Mouse (Mus musculus): Measurements from ENCODE around the gene Gpr157. TPM values are rescaled to one million over a fixed set of nuclear protein-coding genes. Genes with fewer than 3 reads are reported as not detected.

The Gpr157 gene
- polyA plus RNA-seq, 1 experiment from 2014 or later, result 1.5 TPM

DNA sequence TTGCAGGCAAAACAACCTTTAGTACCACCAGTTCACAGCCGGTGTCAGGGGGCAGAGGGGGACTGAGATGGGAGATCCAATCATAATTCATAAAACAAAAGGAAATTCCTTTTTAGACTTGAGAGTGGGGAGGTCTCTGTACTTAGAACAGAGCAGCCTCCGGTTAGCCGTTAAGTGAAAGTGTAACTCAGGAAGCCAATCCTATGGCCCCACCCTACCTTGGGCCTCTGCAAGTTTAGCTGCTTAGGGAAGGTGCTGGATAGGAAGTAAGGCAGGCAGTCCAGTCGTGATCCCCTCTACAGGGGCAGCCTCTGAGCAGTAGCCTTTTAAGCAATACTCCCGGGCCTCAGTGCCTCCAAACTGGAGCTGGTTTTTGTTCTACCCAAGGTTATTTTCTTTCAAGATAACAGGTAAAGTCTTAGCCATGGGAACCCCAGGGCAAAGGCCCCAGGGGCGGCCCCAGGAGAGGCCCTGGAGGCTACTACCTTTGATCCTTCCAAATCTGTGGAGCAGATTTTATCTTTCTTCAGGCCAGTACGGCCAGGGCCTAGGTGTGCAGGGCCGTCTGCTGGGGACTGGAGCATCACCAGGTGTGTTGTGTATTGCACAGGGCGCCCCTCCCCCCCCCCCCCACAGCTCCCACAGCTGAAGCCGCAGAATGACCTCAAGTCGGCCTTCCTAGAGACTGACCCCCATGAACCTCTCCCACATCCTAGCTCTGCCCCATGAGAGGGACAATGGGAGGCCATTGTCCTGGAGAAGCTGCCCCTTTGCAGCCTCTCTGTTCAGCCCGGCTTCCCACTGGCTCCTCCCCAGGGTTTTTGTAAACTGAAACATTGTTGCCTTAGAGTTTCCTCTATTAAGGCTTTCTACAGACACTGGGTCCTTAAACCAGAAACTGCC lies 6.6 kb downstream of the Gpr157 start:
- Histone ChIP-seq H3K4me1 (ENCODE audit: control insufficient read depth, insufficient read depth, low read length) (peaks cover 36% of the 10 kb centered on the region), H3K9ac (ENCODE audit: low read length) (peak overlapping the region; percentile 8; the same call in 1 of the 2 replicates), H3K27me3 (ENCODE audit: control insufficient read depth, insufficient read depth, low read length) (no peaks in the 10 kb centered on the region), H3K27ac (ENCODE audit: low read length) (peak overlapping the region; percentile 10; the same call in 1 of the 2 replicates), H3K9me3 (replicated peaks; ENCODE audit: control insufficient read depth, low read length) (no peaks in the 10 kb centered on the region), H3K36me3 (ENCODE audit: control insufficient read depth, insufficient read depth, low read length) (no peaks in the 10 kb centered on the region), H3K4me3 (replicated peaks; ENCODE audit: low read length) (no peak overlapping the region), H3K4me2 (ENCODE audit: low read depth, low read length) (peak overlapping the region; percentile 5; the same call in 1 of the 2 replicates)
- ATAC-seq (ENCODE audit: insufficient read depth, low FRiP score), result no peak
- 36% methylated on average over 12 of the region's 12 CpGs for WGBS

DNA sequence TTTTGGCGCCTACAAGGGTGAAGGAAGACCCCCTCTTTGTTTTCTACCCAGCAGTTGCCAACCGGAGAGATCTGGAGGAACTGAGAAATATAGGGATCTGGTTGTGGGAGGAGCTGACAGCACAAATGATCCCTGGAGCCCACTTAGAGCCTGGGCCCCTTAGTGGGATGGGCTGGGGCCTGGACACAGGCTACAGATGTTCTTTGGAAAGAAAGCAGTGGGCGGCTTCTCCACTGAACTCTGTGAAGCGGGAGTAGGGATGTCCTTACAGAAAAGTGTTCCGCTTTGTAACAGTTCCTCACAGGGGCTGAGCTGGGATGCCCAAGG lies 7.3 kb downstream of the Gpr157 start:
- Histone ChIP-seq H3K9ac (ENCODE audit: low read length) (peak overlapping the region; percentile 8; the same call in 1 of the 2 replicates), H3K27me3 (ENCODE audit: control insufficient read depth, insufficient read depth, low read length) (no peaks in the 10 kb centered on the region), H3K4me3 (replicated peaks; ENCODE audit: low read length) (no peak overlapping the region), H3K4me1 (ENCODE audit: control insufficient read depth, insufficient read depth, low read length) (peaks cover 29% of the 10 kb centered on the region), H3K36me3 (ENCODE audit: control insufficient read depth, insufficient read depth, low read length) (no peaks in the 10 kb centered on the region), H3K27ac (ENCODE audit: low read length) (peak overlapping the region; percentile 10; the same call in 1 of the 2 replicates), H3K4me2 (ENCODE audit: low read depth, low read length) (peak overlapping the region; percentile 5; the same call in 1 of the 2 replicates), H3K9me3 (replicated peaks; ENCODE audit: control insufficient read depth, low read length) (no peaks in the 10 kb centered on the region)
- 47% methylated on average over 5 of the region's 5 CpGs for WGBS
- ATAC-seq (ENCODE audit: insufficient read depth, low FRiP score), result peak; percentile 27; the same call in 1 of the 2 replicates

DNA sequence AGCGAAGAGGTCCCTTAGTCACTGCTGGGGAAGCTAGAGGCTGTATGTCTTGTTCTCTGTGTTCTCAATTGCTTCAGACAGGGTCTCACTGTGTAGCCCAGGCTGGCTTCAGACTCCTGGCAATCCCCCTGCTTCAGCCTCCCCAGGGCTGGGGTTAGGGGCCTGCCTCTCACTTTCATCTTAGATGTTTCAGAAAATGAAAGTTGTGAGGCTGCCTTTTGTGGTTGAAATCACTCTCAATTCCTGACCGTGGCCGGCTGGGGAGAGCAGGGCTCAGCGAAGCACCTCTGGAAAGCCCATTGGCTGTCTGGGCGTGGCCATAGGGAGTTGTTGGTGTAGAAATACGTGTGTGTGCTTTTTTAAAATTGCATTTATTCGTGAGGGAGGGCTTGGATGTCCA lies 9.1 kb downstream of the Gpr157 start:
- Histone ChIP-seq H3K27ac (ENCODE audit: low read length) (no peak overlapping the region), H3K4me1 (ENCODE audit: control insufficient read depth, insufficient read depth, low read length) (peaks cover 21% of the 10 kb centered on the region), H3K4me2 (ENCODE audit: low read depth, low read length) (no peak overlapping the region), H3K36me3 (ENCODE audit: control insufficient read depth, insufficient read depth, low read length) (no peaks in the 10 kb centered on the region), H3K27me3 (ENCODE audit: control insufficient read depth, insufficient read depth, low read length) (no peaks in the 10 kb centered on the region; the same call in 1 of the 2 replicates), H3K4me3 (replicated peaks; ENCODE audit: low read length) (no peak overlapping the region), H3K9me3 (replicated peaks; ENCODE audit: control insufficient read depth, low read length) (no peaks in the 10 kb centered on the region), H3K9ac (ENCODE audit: low read length) (no peak overlapping the region)
- 72% methylated on average over 7 of the region's 7 CpGs for WGBS
- ATAC-seq (ENCODE audit: insufficient read depth, low FRiP score), result no peak

DNA sequence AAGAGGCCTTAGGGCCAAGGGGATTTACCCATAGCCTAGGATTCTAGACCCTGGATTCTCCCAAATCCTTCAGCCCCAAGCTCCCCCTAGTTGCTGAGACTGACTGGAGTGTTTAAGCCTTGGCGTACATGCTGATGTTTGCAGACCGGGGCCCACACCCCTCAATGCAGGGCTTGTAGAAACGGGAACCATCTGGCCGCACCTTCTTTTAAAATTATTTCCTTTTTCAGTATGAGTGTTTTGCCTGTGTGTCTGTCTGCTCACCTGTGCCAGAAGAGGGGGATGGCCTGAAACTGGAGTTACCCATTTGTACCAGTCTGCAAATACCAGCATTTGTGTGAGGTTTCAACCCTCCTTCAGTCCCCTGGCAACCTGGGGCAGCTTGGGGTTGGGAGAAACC lies 10.7 kb downstream of the Gpr157 start:
- Histone ChIP-seq H3K4me1 (ENCODE audit: control insufficient read depth, insufficient read depth, low read length) (peaks cover 21% of the 10 kb centered on the region), H3K4me2 (ENCODE audit: low read depth, low read length) (no peak overlapping the region), H3K27ac (ENCODE audit: low read length) (peak overlapping the region; percentile 35; the same call in 1 of the 2 replicates), H3K36me3 (ENCODE audit: control insufficient read depth, insufficient read depth, low read length) (0 out of 2 replicates have a peak, but pooled peaks cover 10% of the 10 kb centered on the region), H3K4me3 (replicated peaks; ENCODE audit: low read length) (no peak overlapping the region), H3K27me3 (ENCODE audit: control insufficient read depth, insufficient read depth, low read length) (no peaks in the 10 kb centered on the region; the same call in 1 of the 2 replicates), H3K9ac (ENCODE audit: low read length) (no peak overlapping the region; the same call in 1 of the 2 replicates), H3K9me3 (replicated peaks; ENCODE audit: control insufficient read depth, low read length) (no peaks in the 10 kb centered on the region)
- no peak for ATAC-seq (ENCODE audit: insufficient read depth, low FRiP score)
- 59% methylated on average over 4 of the region's 4 CpGs for WGBS

DNA sequence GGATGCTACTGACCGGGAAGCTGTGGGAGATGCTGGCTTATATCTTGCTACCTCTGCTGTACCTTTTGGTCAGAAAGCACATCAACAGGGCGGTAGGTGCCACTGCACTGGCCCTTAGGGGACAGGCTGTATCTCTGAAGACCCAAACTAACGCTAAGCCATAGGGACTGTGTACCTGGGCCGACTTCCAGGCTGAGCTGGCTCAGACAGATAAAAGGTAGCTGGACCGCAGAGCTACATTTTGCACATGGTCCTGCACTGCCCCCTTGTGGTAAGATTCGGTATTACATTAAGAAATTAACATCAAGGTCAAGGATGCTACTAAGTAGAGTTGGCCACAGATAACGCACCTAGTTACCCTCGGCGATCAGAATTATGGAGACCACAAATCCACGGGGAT lies 11.7 kb downstream of the Gpr157 start:
- 0 out of 2 replicates have a peak, but pooled peaks cover 10% of the 10 kb centered on the region for H3K36me3 ChIP-seq (ENCODE audit: control insufficient read depth, insufficient read depth, low read length)
- no peak for ATAC-seq (ENCODE audit: insufficient read depth, low FRiP score)
- H3K9ac ChIP-seq (ENCODE audit: low read length), result no peak overlapping the region
- no peaks in the 10 kb centered on the region; the same call in 1 of the 2 replicates for H3K27me3 ChIP-seq (ENCODE audit: control insufficient read depth, insufficient read depth, low read length)
- H3K27ac ChIP-seq (ENCODE audit: low read length), result no peak overlapping the region
- 19% methylated on average over 10 of the region's 10 CpGs for WGBS
- no peak overlapping the region for H3K4me2 ChIP-seq (ENCODE audit: low read depth, low read length)
- no peaks in the 10 kb centered on the region for H3K9me3 ChIP-seq (replicated peaks; ENCODE audit: control insufficient read depth, low read length)
- H3K4me3 ChIP-seq (replicated peaks; ENCODE audit: low read length), result no peak overlapping the region
- H3K4me1 ChIP-seq (ENCODE audit: control insufficient read depth, insufficient read depth, low read length), result peaks cover 15% of the 10 kb centered on the region

DNA sequence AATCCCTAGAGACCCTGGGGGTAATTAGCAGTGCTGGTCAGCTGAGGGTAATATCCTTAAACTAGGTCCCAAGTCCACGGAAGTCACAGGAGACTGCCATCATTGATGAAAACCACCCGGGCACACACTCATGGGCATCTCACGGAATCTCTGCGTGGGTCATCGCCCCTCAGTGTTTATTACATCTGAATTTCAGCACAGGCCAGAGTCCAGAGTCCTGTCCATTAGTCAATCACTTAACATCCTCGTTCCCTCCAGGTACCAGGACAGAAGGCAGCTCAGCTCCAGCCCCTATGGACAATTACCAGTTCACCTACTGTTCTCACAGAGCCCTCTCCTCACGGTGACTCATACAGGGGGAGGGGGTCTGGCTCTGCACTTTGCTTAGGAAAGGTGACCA lies 15.7 kb downstream of the Gpr157 start:
- H3K27ac ChIP-seq (ENCODE audit: low read length), result no peak overlapping the region
- H3K4me2 ChIP-seq (ENCODE audit: low read depth, low read length), result no peak overlapping the region
- H3K9ac ChIP-seq (ENCODE audit: low read length), result no peak overlapping the region
- no peaks in the 10 kb centered on the region; the same call in 1 of the 2 replicates for H3K27me3 ChIP-seq (ENCODE audit: control insufficient read depth, insufficient read depth, low read length)
- 0 out of 2 replicates have a peak, but pooled peaks cover 3% of the 10 kb centered on the region for H3K4me1 ChIP-seq (ENCODE audit: control insufficient read depth, insufficient read depth, low read length)
- H3K9me3 ChIP-seq (replicated peaks; ENCODE audit: control insufficient read depth, low read length), result no peaks in the 10 kb centered on the region
- H3K4me3 ChIP-seq (replicated peaks; ENCODE audit: low read length), result no peak overlapping the region
- H3K36me3 ChIP-seq (ENCODE audit: control insufficient read depth, insufficient read depth, low read length), result 0 out of 2 replicates have a peak, but pooled peaks cover 10% of the 10 kb centered on the region
- ATAC-seq (ENCODE audit: insufficient read depth, low FRiP score), result no peak
- 86% methylated on average over 7 of the region's 7 CpGs for WGBS

DNA sequence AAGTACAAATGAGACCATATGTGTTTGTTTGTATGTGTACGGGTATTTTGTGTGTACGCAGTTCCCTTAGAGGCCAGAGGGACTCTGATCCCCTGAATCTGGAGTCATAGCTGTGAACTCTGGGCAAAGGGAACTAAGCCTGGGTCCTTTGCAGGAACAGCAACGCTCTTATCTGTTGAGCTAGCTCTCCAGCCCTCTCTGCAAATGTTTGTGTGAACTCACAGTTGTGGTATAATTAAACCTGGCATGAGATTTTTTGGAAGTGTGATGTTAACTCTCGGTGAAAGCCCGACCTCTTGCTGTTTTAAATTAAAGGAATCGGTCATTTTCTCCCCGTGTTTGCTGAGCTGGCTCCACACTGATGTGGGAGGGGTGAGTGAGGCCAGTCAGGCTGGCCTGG lies 18.5 kb downstream of the Gpr157 start:
- Histone ChIP-seq H3K36me3 (ENCODE audit: control insufficient read depth, insufficient read depth, low read length) (0 out of 2 replicates have a peak, but pooled peaks cover 10% of the 10 kb centered on the region), H3K27ac (ENCODE audit: low read length) (no peak overlapping the region), H3K4me3 (replicated peaks; ENCODE audit: low read length) (no peak overlapping the region), H3K9me3 (replicated peaks; ENCODE audit: control insufficient read depth, low read length) (no peaks in the 10 kb centered on the region), H3K4me2 (ENCODE audit: low read depth, low read length) (no peak overlapping the region), H3K4me1 (ENCODE audit: control insufficient read depth, insufficient read depth, low read length) (no peaks in the 10 kb centered on the region; the same call in 1 of the 2 replicates), H3K9ac (ENCODE audit: low read length) (peak overlapping the region; percentile 14; the same call in 1 of the 2 replicates), H3K27me3 (ENCODE audit: control insufficient read depth, insufficient read depth, low read length) (no peaks in the 10 kb centered on the region; the same call in 1 of the 2 replicates)
- WGBS, result 45% methylated on average over 7 of the region's 7 CpGs
- no peak for ATAC-seq (ENCODE audit: insufficient read depth, low FRiP score)

DNA sequence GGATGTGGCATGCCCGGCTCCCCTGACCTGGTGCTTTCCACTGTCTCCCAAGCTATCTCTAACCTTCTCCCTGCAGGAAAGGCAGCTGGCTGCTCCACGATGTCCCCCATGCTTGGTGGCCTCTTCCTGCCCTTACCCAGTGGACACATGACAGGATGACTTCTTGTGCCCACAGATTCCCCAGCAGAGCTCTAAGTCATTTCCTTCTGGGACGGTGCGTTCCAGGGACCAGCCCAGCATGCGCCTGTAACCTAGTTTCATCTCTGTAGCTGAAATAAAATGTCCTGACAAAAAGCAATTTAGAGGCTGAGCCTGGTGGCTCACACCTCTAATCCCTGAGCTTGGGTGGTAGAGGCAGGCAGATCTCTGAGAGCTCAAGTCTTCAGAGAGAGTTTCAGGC lies 19.5 kb downstream of the Gpr157 start:
- Histone ChIP-seq H3K27me3 (ENCODE audit: control insufficient read depth, insufficient read depth, low read length) (no peaks in the 10 kb centered on the region), H3K9me3 (replicated peaks; ENCODE audit: control insufficient read depth, low read length) (no peaks in the 10 kb centered on the region), H3K4me3 (replicated peaks; ENCODE audit: low read length) (no peak overlapping the region), H3K36me3 (ENCODE audit: control insufficient read depth, insufficient read depth, low read length) (0 out of 2 replicates have a peak, but pooled peaks cover 9% of the 10 kb centered on the region), H3K4me1 (ENCODE audit: control insufficient read depth, insufficient read depth, low read length) (no peaks in the 10 kb centered on the region; the same call in 1 of the 2 replicates), H3K4me2 (ENCODE audit: low read depth, low read length) (no peak overlapping the region), H3K9ac (ENCODE audit: low read length) (no peak overlapping the region), H3K27ac (ENCODE audit: low read length) (no peak overlapping the region)
- no peak for ATAC-seq (ENCODE audit: insufficient read depth, low FRiP score)
- WGBS, result 71% methylated on average over 5 of the region's 5 CpGs

DNA sequence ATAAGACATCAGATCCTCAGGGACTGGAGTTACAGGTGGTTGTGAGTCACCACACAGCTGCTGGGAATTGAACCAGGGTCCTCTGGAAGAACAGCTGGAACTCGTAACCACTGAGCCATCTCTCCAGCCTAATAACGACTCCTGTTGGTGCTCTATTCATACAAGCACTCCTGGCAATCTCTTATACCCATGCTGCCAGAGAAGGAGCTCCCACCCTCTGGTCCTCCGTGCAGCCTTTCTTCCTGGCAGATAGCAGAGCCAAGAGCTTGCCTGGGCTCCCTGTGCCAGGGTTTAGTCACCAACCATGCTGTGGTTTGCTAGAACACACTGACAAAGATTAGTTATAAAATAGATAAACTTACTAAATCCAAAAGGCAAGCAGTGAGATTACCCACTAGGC lies 22.5 kb downstream of the Gpr157 start:
- Histone ChIP-seq H3K4me1 (ENCODE audit: control insufficient read depth, insufficient read depth, low read length) (no peaks in the 10 kb centered on the region; the same call in 1 of the 2 replicates), H3K4me2 (ENCODE audit: low read depth, low read length) (no peak overlapping the region), H3K27me3 (ENCODE audit: control insufficient read depth, insufficient read depth, low read length) (no peaks in the 10 kb centered on the region), H3K9ac (ENCODE audit: low read length) (no peak overlapping the region), H3K27ac (ENCODE audit: low read length) (no peak overlapping the region), H3K9me3 (replicated peaks; ENCODE audit: control insufficient read depth, low read length) (no peaks in the 10 kb centered on the region), H3K36me3 (ENCODE audit: control insufficient read depth, insufficient read depth, low read length) (no peaks in the 10 kb centered on the region), H3K4me3 (replicated peaks; ENCODE audit: low read length) (no peak overlapping the region)
- WGBS, result 56% methylated on average over 3 of the region's 3 CpGs
- no peak for ATAC-seq (ENCODE audit: insufficient read depth, low FRiP score)

Measured in stomach, embryonic 16.5 days (tissue).